Mouse (Mus musculus): ENCODE results near the gene Tmem259. TPM values are rescaled to one million over a fixed set of nuclear protein-coding genes. Genes with fewer than 3 reads are reported as not detected.

Gene Tmem259
- polyA plus RNA-seq, 1 experiment, result 262 TPM

DNA sequence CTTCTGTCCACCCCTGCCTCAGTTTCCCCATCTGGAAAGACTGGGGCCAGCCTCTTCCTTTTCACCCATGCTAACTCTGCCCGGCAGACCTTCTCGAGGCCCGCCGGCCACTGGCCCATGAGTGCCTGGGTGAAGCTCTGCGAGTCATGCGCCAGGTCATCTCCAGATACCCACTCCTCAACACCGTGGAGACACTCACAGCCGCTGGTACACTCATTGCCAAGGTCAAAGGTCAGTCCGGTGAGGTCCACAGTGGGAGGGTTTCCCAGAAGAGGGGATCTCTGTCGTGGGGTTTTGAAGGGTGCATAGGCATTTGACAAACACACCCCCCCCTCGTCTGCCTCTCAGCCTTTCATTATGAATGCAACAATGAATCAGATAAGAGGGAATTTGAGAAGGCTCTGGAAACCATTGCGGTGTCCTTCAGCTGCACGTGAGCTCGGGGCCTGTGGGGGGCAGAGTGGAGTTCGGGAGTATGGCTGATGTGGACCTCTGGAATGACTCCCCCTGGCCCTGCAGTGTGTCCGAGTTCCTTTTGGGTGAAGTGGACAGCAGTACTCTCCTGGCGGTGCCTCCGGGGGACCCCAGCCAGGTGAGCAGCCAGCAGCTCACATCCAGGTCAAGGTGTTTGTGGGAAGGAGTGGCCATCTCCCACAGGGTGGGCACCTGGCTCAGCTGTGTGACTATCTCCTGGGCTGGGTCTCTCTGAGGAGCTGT is 36.6 kb upstream of the Tmem259 start:
- Histone ChIP-seq H3K4me1 (ENCODE audit: control insufficient read depth, insufficient read depth, low read length) (no peaks in the 10 kb centered on the region), H3K27me3 (replicated peaks; ENCODE audit: control insufficient read depth, insufficient read depth, low read length) (no peaks in the 10 kb centered on the region), H3K27ac (ENCODE audit: insufficient read depth, low read depth, low read length) (no peak overlapping the region), H3K36me3 (ENCODE audit: control insufficient read depth, insufficient read depth, low read length) (no peaks in the 10 kb centered on the region), H3K4me3 (ENCODE audit: insufficient read depth, low read depth, low read length) (no peak overlapping the region)
- WGBS, result 81% methylated on average over 18 of the region's 18 CpGs
- no peak for DNase-seq
- TF ChIP-seq CTCF (conservative IDR thresholded peaks at IDR 0.05; ENCODE audit: insufficient read depth, insufficient read length, low read depth, low read length), result 0 out of 2 replicates have a peak, but pooled peaks have one; percentile 9
- no peak for TF ChIP-seq POLR2A (IDR thresholded peaks at IDR 0.05; ENCODE audit: low read depth, low read length)

DNA sequence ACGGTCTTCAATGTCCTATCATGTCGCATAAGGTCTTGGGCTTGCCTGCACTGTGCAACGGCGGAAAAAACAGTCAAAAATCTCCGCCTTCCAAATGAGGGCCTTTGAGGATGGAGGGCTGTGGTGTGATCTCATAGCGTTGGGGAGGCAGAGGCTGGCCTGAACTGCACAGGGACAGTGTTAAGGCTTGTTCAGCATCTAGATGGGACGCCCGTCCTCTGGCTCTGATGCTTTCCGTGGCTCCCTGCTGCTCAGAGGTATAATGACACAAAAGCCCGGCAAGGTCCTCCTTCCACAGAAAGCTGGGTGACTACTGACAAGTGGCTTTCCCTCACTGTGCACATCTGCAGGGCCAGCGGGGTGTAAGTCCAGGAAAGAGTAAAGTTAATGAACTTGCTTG is 36.1 kb upstream of the Tmem259 start:
- H3K4me1 ChIP-seq (ENCODE audit: control insufficient read depth, insufficient read depth, low read length), result no peaks in the 10 kb centered on the region
- no peaks in the 10 kb centered on the region for H3K36me3 ChIP-seq (ENCODE audit: control insufficient read depth, insufficient read depth, low read length)
- 63% methylated on average over 11 of the region's 11 CpGs for WGBS
- DNase-seq, result no peak
- H3K27me3 ChIP-seq (replicated peaks; ENCODE audit: control insufficient read depth, insufficient read depth, low read length), result no peaks in the 10 kb centered on the region
- TF ChIP-seq POLR2A (IDR thresholded peaks at IDR 0.05; ENCODE audit: low read depth, low read length) (no peak), CTCF (conservative IDR thresholded peaks at IDR 0.05; ENCODE audit: insufficient read depth, insufficient read length, low read depth, low read length) (no peak)
- no peak overlapping the region for H3K4me3 ChIP-seq (ENCODE audit: insufficient read depth, low read depth, low read length)
- H3K27ac ChIP-seq (ENCODE audit: insufficient read depth, low read depth, low read length), result no peak overlapping the region

DNA sequence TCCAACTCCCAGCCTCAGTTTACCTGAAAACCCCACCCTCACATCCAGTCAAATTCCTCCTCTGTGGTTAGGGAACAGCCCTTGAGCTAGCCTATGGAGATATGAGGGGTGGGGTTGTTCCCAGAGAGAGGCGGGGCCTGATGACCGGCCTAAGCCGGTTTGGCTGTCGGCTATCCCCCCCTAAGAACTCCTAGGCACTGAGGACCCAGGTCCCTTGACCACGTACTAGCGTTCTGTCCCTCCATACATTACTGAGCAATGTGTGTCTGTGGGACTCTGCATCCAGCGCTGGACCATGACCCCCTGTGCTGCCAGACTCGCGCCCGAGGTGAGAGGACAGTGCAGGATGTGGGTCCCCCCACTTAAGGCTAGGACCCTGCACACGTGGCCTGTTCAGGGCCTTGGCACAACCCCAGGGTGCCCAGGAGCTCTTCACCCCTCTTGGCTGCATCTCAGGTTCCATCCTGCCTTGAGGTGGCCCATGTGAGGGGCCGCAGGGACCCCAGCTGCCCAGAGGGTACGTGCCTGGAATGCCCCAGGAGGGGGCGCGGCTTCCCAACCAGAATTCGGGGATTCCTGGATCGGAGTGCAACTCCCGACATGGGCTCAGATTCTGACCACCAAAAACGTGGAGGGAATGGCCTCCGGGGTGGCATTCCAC is 35.5 kb upstream of the Tmem259 start:
- WGBS, result 42% methylated on average over 20 of the region's 20 CpGs
- no peaks in the 10 kb centered on the region for H3K4me1 ChIP-seq (ENCODE audit: control insufficient read depth, insufficient read depth, low read length)
- DNase-seq, result peak; percentile 25
- 0 out of 2 replicates have a peak overlapping the region, but pooled peaks have one; percentile 4 for H3K27ac ChIP-seq (ENCODE audit: insufficient read depth, low read depth, low read length)
- H3K27me3 ChIP-seq (replicated peaks; ENCODE audit: control insufficient read depth, insufficient read depth, low read length), result no peaks in the 10 kb centered on the region
- TF ChIP-seq CTCF (conservative IDR thresholded peaks at IDR 0.05; ENCODE audit: insufficient read depth, insufficient read length, low read depth, low read length) (no peak), POLR2A (IDR thresholded peaks at IDR 0.05; ENCODE audit: low read depth, low read length) (no peak)
- H3K4me3 ChIP-seq (ENCODE audit: insufficient read depth, low read depth, low read length), result no peak overlapping the region
- H3K36me3 ChIP-seq (ENCODE audit: control insufficient read depth, insufficient read depth, low read length), result no peaks in the 10 kb centered on the region

- TF ChIP-seq CTCF (conservative IDR thresholded peaks at IDR 0.05; ENCODE audit: insufficient read depth, insufficient read length, low read depth, low read length) (0 out of 2 replicates have a peak, but pooled peaks have one; percentile 4), POLR2A (IDR thresholded peaks at IDR 0.05; ENCODE audit: low read depth, low read length) (no peak)
- WGBS, result 14% methylated on average over 14 of the region's 15 CpGs
- Histone ChIP-seq H3K36me3 (ENCODE audit: control insufficient read depth, insufficient read depth, low read length) (no peaks in the 10 kb centered on the region), H3K4me3 (ENCODE audit: insufficient read depth, low read depth, low read length) (no peak overlapping the region), H3K27me3 (replicated peaks; ENCODE audit: control insufficient read depth, insufficient read depth, low read length) (no peaks in the 10 kb centered on the region), H3K4me1 (ENCODE audit: control insufficient read depth, insufficient read depth, low read length) (no peaks in the 10 kb centered on the region), H3K27ac (ENCODE audit: insufficient read depth, low read depth, low read length) (peak overlapping the region; percentile 58)
- DNase-seq, result peak; percentile 65
These were observed 34.7 kb upstream of the Tmem259 start for GRCm38 (mm10) chr10:80018739-80019297.

DNA sequence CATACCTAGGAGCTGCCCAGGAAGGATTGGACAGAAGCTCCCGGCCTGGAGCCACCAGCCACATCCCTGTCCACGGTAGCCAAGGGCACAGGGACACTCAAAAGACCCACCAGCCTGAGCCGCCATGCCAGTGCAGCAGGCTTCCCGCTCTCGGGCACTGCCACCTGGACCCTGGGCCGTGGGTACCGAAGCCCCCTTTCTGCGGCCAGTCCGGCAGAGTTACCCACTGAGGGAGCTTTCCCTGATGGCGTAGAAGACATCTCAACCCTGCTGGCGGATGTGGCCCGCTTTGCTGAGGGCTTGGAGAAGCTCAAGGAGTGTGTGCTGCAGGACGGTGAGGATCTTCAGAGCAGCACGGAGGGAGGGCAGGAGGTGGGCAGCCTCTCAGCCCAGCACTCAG is 33.6 kb upstream of the Tmem259 start:
- no peaks in the 10 kb centered on the region for H3K36me3 ChIP-seq (ENCODE audit: control insufficient read depth, insufficient read depth, low read length)
- no peak overlapping the region for H3K4me3 ChIP-seq (ENCODE audit: insufficient read depth, low read depth, low read length)
- TF ChIP-seq CTCF (conservative IDR thresholded peaks at IDR 0.05; ENCODE audit: insufficient read depth, insufficient read length, low read depth, low read length), result no peak
- TF ChIP-seq POLR2A (IDR thresholded peaks at IDR 0.05; ENCODE audit: low read depth, low read length), result no peak
- H3K27ac ChIP-seq (ENCODE audit: insufficient read depth, low read depth, low read length), result no peak overlapping the region
- no peaks in the 10 kb centered on the region for H3K27me3 ChIP-seq (replicated peaks; ENCODE audit: control insufficient read depth, insufficient read depth, low read length)
- no peaks in the 10 kb centered on the region for H3K4me1 ChIP-seq (ENCODE audit: control insufficient read depth, insufficient read depth, low read length)
- 83% methylated on average over 14 of the region's 14 CpGs for WGBS
- DNase-seq, result no peak

GRCm38 (mm10) chr10:80017361-80017760 is 33.2 kb upstream of the Tmem259 start:
- Histone ChIP-seq H3K36me3 (ENCODE audit: control insufficient read depth, insufficient read depth, low read length) (no peaks in the 10 kb centered on the region), H3K27ac (ENCODE audit: insufficient read depth, low read depth, low read length) (no peak overlapping the region), H3K27me3 (replicated peaks; ENCODE audit: control insufficient read depth, insufficient read depth, low read length) (no peaks in the 10 kb centered on the region), H3K4me1 (ENCODE audit: control insufficient read depth, insufficient read depth, low read length) (no peaks in the 10 kb centered on the region), H3K4me3 (ENCODE audit: insufficient read depth, low read depth, low read length) (no peak overlapping the region)
- no peak for TF ChIP-seq POLR2A (IDR thresholded peaks at IDR 0.05; ENCODE audit: low read depth, low read length)
- DNase-seq, result peak; percentile 48
- 60% methylated on average over 3 of the region's 3 CpGs for WGBS

DNA sequence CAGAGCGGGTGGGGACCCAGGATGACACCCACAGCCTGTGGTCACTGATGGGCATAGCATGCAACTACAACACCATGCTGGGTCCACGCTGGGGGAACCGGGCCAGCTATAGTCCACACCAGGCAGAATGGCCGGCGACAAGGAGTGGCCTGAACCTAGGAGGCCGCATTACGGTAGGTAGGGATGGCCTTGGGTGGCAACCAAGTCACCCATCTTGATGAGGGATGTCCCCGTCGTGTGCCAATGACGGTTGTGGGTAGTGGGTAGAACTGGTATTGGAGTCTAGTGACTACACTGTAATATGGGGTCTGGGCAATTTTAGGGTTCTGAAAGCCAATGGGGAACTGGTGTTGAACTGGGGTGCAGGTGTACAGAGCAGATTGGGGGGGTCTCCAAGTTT is 32.8 kb upstream of the Tmem259 start:
- Histone ChIP-seq H3K27ac (ENCODE audit: insufficient read depth, low read depth, low read length) (no peak overlapping the region), H3K27me3 (replicated peaks; ENCODE audit: control insufficient read depth, insufficient read depth, low read length) (no peaks in the 10 kb centered on the region), H3K36me3 (ENCODE audit: control insufficient read depth, insufficient read depth, low read length) (no peaks in the 10 kb centered on the region), H3K4me1 (ENCODE audit: control insufficient read depth, insufficient read depth, low read length) (no peaks in the 10 kb centered on the region), H3K4me3 (ENCODE audit: insufficient read depth, low read depth, low read length) (peak overlapping the region; percentile 24; the same call in 1 of the 2 replicates)
- TF ChIP-seq POLR2A (IDR thresholded peaks at IDR 0.05; ENCODE audit: low read depth, low read length), result no peak
- no peak for TF ChIP-seq CTCF (conservative IDR thresholded peaks at IDR 0.05; ENCODE audit: insufficient read depth, insufficient read length, low read depth, low read length)
- WGBS, result 85% methylated on average over 10 of the region's 10 CpGs
- DNase-seq, result no peak
